Mouse (Mus musculus): ENCODE measurements at regions not wholly inside any gene's neighbourhood (a gene's known extent, or its start where the extent isn't known, plus 50 kb on each side); places are given as distances from the start of the nearest gene placed in this dataset.

GRCm38 (mm10) chr9:61265466-61265865 is 106.7 kb upstream of the Tle3 start:
- no peak for TF ChIP-seq CTCF (IDR thresholded peaks at IDR 0.05; ENCODE audit: low read depth)
- H3K27me3 ChIP-seq (ENCODE audit: insufficient read depth, low read length) = no peaks in the 10 kb centered on the region
- H3K9ac ChIP-seq = no peak overlapping the region
- no peak overlapping the region for H3K4me2 ChIP-seq
- H3K4me1 ChIP-seq (ENCODE audit: insufficient read depth) = 0 out of 2 replicates have a peak, but pooled peaks cover 10% of the 10 kb centered on the region
- 83% methylated on average over 5 of the region's 5 CpGs for WGBS
- H3K27ac ChIP-seq (ENCODE audit: low read depth) = no peak overlapping the region
- no peaks in the 10 kb centered on the region for H3K9me3 ChIP-seq (ENCODE audit: low read depth, low read length)
- ATAC-seq (ENCODE audit: insufficient read depth) (no peak), DNase-seq (no peak)
- no peak overlapping the region for H3K4me3 ChIP-seq (ENCODE audit: low read depth, low read length)
- no peaks in the 10 kb centered on the region for H3K36me3 ChIP-seq (ENCODE audit: insufficient read depth)

DNA sequence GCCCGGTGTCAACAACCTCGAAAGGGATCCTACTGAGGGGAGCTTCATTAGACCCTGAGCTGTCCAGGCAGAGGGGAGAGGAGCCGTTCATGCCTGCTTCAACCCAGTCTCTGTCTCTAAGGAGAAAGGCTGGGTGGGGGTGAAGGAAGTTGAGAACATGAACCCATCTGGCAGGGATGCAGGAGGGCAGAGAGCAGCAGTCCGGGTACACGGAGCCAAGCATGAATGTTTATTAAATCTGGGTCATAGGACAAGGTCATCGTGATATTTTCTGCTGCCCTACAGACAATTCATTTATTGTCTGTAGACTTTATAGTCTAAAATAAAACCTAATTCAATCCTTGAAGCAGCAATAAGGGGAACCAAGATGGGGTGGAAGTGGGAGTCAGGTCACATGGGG is 105.2 kb upstream of the Tle3 start:
- no peak overlapping the region for H3K9ac ChIP-seq
- H3K9me3 ChIP-seq (ENCODE audit: low read depth, low read length) = no peaks in the 10 kb centered on the region
- DNase-seq = no peak
- H3K27ac ChIP-seq (ENCODE audit: low read depth) = no peak overlapping the region
- no peak overlapping the region for H3K4me2 ChIP-seq
- no peak for TF ChIP-seq CTCF (IDR thresholded peaks at IDR 0.05; ENCODE audit: low read depth)
- H3K4me3 ChIP-seq (ENCODE audit: low read depth, low read length) = no peak overlapping the region
- WGBS = 76% methylated on average over 6 of the region's 6 CpGs
- H3K36me3 ChIP-seq (ENCODE audit: insufficient read depth) = no peaks in the 10 kb centered on the region
- no peak for ATAC-seq (ENCODE audit: insufficient read depth)
- H3K4me1 ChIP-seq (ENCODE audit: insufficient read depth) = no peaks in the 10 kb centered on the region
- peaks cover 5% of the 10 kb centered on the region; the same call in 1 of the 2 replicates for H3K27me3 ChIP-seq (ENCODE audit: insufficient read depth, low read length)

GRCm38 (mm10) chr9:61267541-61267940 is 104.6 kb upstream of the Tle3 start:
- no peaks in the 10 kb centered on the region for H3K36me3 ChIP-seq (ENCODE audit: insufficient read depth)
- 62% methylated on average over 4 of the region's 4 CpGs for WGBS
- H3K27me3 ChIP-seq (ENCODE audit: insufficient read depth, low read length) = peaks cover 5% of the 10 kb centered on the region; the same call in 1 of the 2 replicates

GRCm38 (mm10) chr9:61268162-61268561 is 104.0 kb upstream of the Tle3 start:
- H3K27me3 ChIP-seq (ENCODE audit: insufficient read depth, low read length) = peaks cover 5% of the 10 kb centered on the region; the same call in 1 of the 2 replicates
- no peaks in the 10 kb centered on the region for H3K4me1 ChIP-seq (ENCODE audit: insufficient read depth)
- TF ChIP-seq CTCF (IDR thresholded peaks at IDR 0.05; ENCODE audit: low read depth) = no peak
- H3K4me3 ChIP-seq (ENCODE audit: low read depth, low read length) = no peak overlapping the region
- H3K27ac ChIP-seq (ENCODE audit: low read depth) = no peak overlapping the region
- no peak overlapping the region for H3K9ac ChIP-seq
- no peaks in the 10 kb centered on the region for H3K9me3 ChIP-seq (ENCODE audit: low read depth, low read length)
- H3K36me3 ChIP-seq (ENCODE audit: insufficient read depth) = no peaks in the 10 kb centered on the region
- 83% methylated on average over 2 of the region's 2 CpGs for WGBS
- DNase-seq (no peak), ATAC-seq (ENCODE audit: insufficient read depth) (no peak)
- no peak overlapping the region for H3K4me2 ChIP-seq

More at GRCm38 (mm10) chr9:61267541-61267940, 104.6 kb upstream of the Tle3 start:
- H3K4me3 ChIP-seq (ENCODE audit: low read depth, low read length) = no peak overlapping the region
- H3K4me1 ChIP-seq (ENCODE audit: insufficient read depth) = no peaks in the 10 kb centered on the region
- no peak overlapping the region for H3K4me2 ChIP-seq
- no peak for TF ChIP-seq CTCF (IDR thresholded peaks at IDR 0.05; ENCODE audit: low read depth)
- ATAC-seq (ENCODE audit: insufficient read depth) (no peak), DNase-seq (no peak)
- no peak overlapping the region for H3K9ac ChIP-seq
- H3K27ac ChIP-seq (ENCODE audit: low read depth) = no peak overlapping the region
- no peaks in the 10 kb centered on the region for H3K9me3 ChIP-seq (ENCODE audit: low read depth, low read length)

DNA sequence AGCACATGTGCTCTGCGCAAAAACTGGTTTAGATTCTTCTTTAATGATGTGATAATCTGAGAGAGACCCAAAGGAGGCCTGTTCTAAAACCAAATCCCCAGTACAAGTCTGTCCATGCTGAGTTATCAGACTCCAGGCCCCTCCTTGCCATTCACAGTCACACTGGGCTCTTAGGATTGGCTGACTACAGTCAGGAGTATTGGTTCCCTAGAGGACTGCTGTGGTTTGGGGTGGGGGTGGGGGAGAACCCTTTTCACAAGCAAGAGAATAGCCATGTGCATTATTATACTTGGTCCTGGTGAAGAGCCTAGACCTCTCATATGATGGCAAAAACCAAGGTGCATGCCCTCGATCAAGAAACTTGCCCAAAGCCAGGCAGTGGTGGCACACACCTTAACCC is 103.5 kb upstream of the Tle3 start:
- Histone ChIP-seq H3K27ac (ENCODE audit: low read depth) (no peak overlapping the region), H3K36me3 (ENCODE audit: insufficient read depth) (no peaks in the 10 kb centered on the region), H3K4me1 (ENCODE audit: insufficient read depth) (no peaks in the 10 kb centered on the region), H3K4me2 (no peak overlapping the region), H3K4me3 (ENCODE audit: low read depth, low read length) (no peak overlapping the region), H3K27me3 (ENCODE audit: insufficient read depth, low read length) (peaks cover 5% of the 10 kb centered on the region; the same call in 1 of the 2 replicates), H3K9me3 (ENCODE audit: low read depth, low read length) (no peaks in the 10 kb centered on the region), H3K9ac (no peak overlapping the region)
- DNase-seq (no peak), ATAC-seq (ENCODE audit: insufficient read depth) (no peak)
- 72% methylated on average over 2 of the region's 2 CpGs for WGBS
- no peak for TF ChIP-seq CTCF (IDR thresholded peaks at IDR 0.05; ENCODE audit: low read depth)

- no peak overlapping the region for H3K4me3 ChIP-seq (ENCODE audit: low read depth, low read length)
- H3K27ac ChIP-seq (ENCODE audit: low read depth) = no peak overlapping the region
- H3K4me1 ChIP-seq (ENCODE audit: insufficient read depth) = no peaks in the 10 kb centered on the region
- no peaks in the 10 kb centered on the region for H3K9me3 ChIP-seq (ENCODE audit: low read depth, low read length)
- 67% methylated on average over 5 of the region's 5 CpGs for WGBS
- DNase-seq = no peak
- peaks cover 5% of the 10 kb centered on the region; the same call in 1 of the 2 replicates for H3K27me3 ChIP-seq (ENCODE audit: insufficient read depth, low read length)
- no peak for ATAC-seq (ENCODE audit: insufficient read depth)
- TF ChIP-seq CTCF (IDR thresholded peaks at IDR 0.05; ENCODE audit: low read depth) = no peak
- H3K36me3 ChIP-seq (ENCODE audit: insufficient read depth) = no peaks in the 10 kb centered on the region
- no peak overlapping the region for H3K9ac ChIP-seq
- H3K4me2 ChIP-seq = no peak overlapping the region
These were observed 102.9 kb upstream of the Tle3 start for GRCm38 (mm10) chr9:61269151-61269870.

- no peak for ATAC-seq (ENCODE audit: insufficient read depth)
- H3K9me3 ChIP-seq (ENCODE audit: low read depth, low read length) = no peaks in the 10 kb centered on the region
- peaks cover 5% of the 10 kb centered on the region; the same call in 1 of the 2 replicates for H3K27me3 ChIP-seq (ENCODE audit: insufficient read depth, low read length)
- DNase-seq = no peak
- H3K4me1 ChIP-seq (ENCODE audit: insufficient read depth) = no peaks in the 10 kb centered on the region
- no peak overlapping the region for H3K4me2 ChIP-seq
- H3K36me3 ChIP-seq (ENCODE audit: insufficient read depth) = no peaks in the 10 kb centered on the region
- no peak overlapping the region for H3K27ac ChIP-seq (ENCODE audit: low read depth)
- H3K9ac ChIP-seq = no peak overlapping the region
- 100% methylated on average over 1 of the region's 1 CpGs for WGBS
- H3K4me3 ChIP-seq (ENCODE audit: low read depth, low read length) = no peak overlapping the region
- no peak for TF ChIP-seq CTCF (IDR thresholded peaks at IDR 0.05; ENCODE audit: low read depth)
These were observed 100.9 kb upstream of the Tle3 start for GRCm38 (mm10) chr9:61271243-61271642.

Data from lung, embryonic 14.5 days (tissue).